Mouse (Mus musculus) forebrain, embryonic 13.5 days (tissue): Measurements from ENCODE around the gene Zbed3. TPM values are rescaled to one million over a fixed set of nuclear protein-coding genes. Genes with fewer than 3 reads are reported as not detected.

Source experiments
- ATAC-seq: fragments of 200-750 bp; cut with Nextera tagmentation; 2 replicates; pipeline ENCODE4 v1.8.0; 2017
- H3K27ac ChIP-seq: fragments of 300-500 bp; sonication (generic); 2 replicates; pipeline ENCODE4 v1.5.1; 2015; ENCODE audit warnings: inconsistent platforms, mild to moderate bottlenecking, moderate library complexity
- H3K27me3 ChIP-seq: fragments of 300-500 bp; sonication (generic); 2 replicates; pipeline ENCODE4 v1.6.1; 2015; ENCODE audit warnings: mild to moderate bottlenecking, inconsistent platforms
- H3K36me3 ChIP-seq: fragments of 300-500 bp; sonication (generic); 2 replicates; pipeline ENCODE4 v1.6.1; 2015; ENCODE audit warnings: mild to moderate bottlenecking, inconsistent platforms; ENCODE audit not compliant: poor library complexity, severe bottlenecking
- H3K4me1 ChIP-seq: fragments of 300-500 bp; sonication (generic); 2 replicates; pipeline ENCODE4 v1.6.1; 2015; ENCODE audit warnings: inconsistent platforms
- H3K4me2 ChIP-seq: fragments of 300-500 bp; sonication (generic); 2 replicates; pipeline ENCODE4 v1.6.1; 2015; ENCODE audit warnings: inconsistent platforms, mild to moderate bottlenecking, moderate library complexity
- H3K4me3 ChIP-seq: fragments of 300-500 bp; sonication (generic); 2 replicates; pipeline ENCODE4 v1.5.1; 2015; ENCODE audit warnings: mild to moderate bottlenecking, inconsistent platforms
- H3K9ac ChIP-seq: fragments of 300-500 bp; sonication (generic); 2 replicates; pipeline ENCODE4 v1.6.1; 2015; ENCODE audit warnings: mild to moderate bottlenecking, inconsistent platforms
- H3K9me3 ChIP-seq: fragments of 300-500 bp; sonication (generic); replicated peaks from 2 replicates; pipeline ENCODE4 v1.6.1; 2016; ENCODE audit warnings: inconsistent platforms
- WGBS: fragments of 180-500 bp; shearing (Covaris S2); methylation state at CpG from one replicate; pipeline ENCODE4 v1.1.7; 2015; 5-methylcytosine and 5-hydroxymethylcytosine counted together
- polyA plus RNA-seq: library from polyadenylated mRNA; unstranded; fragments of >200 nt; fragmentation: Nextera tagmentation; extraction: Ambion mirVana; gene quantifications from 2 replicates; pipeline ENCODE4 v1.2.1, GENCODE M21; 2015

Zbed3 gene
- polyA plus RNA-seq = 49.7 and 53.6 TPM in 2 replicates

DNA sequence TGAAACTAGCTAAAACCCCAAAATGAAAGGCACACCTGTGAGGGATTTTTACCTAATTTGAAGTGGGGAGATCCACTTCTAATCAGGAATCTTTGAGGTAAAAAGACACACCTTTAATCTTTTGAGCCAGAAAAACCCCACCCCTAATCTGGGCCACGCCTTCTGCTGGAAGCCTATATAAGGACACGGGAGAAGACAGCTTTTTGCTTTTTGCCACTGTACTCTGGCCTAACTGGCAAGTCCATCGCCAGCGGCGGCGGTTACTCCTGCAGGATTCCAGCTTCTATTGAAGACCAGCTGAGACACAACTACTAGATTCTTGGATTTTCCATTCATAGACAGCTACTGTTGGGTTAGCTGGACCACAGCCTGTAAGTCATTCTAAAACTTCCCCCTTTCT lies at the start of gene Zbed3:
Gene Zbed3, plus strand, starts transcription at position 213 of the 400 bp plus-strand sequence.
- Histone ChIP-seq H3K4me2 (peak within 1 kb of the TSS; percentile 82), H3K27ac (peak within 1 kb of the TSS; percentile 95), H3K4me3 (peak within 1 kb of the TSS; percentile 82), H3K4me1 (peaks cover 28% of the 10 kb centered on the region), H3K27me3 (no peaks in the 10 kb centered on the region), H3K36me3 (no peaks in the 10 kb centered on the region), H3K9ac (peak within 1 kb of the TSS; percentile 98), H3K9me3 (no peaks in the 10 kb centered on the region)
- no peak for ATAC-seq
- 91% methylated on average over 6 of the region's 6 CpGs for WGBS

DNA sequence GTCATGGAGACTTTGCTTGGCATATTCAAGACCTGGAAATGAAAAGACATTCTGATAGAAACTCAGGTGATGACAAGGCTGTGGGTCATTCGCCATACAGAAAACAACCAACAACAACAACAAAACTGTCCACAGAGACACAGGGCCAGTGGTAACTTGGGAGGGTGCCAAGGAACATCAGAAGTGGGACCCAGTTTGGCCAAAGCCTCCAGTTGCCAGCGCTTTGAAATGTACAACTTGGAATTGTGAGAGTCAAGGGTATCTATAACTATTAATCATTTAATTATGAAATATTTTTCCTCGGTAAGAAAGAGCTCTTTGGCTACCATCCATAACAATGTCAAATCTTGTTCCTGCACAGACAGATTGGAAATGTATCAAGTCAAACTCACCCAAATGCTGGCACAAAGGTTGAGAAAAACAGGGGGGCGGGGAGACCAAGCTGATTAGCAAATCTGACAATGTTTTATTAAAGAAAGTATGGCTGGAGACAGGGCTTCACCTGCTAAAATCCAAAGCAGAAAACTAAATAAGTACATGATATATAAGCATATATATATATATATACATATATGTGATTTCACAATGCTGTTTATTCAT lies 44.9 kb upstream of the Zbed3 start:
- ATAC-seq = no peak
- 88% methylated on average over 4 of the region's 4 CpGs for WGBS
- no peaks in the 10 kb centered on the region for H3K27me3 ChIP-seq
- H3K9me3 ChIP-seq = no peaks in the 10 kb centered on the region
- H3K27ac ChIP-seq = no peak overlapping the region
- no peak overlapping the region for H3K4me3 ChIP-seq
- H3K4me1 ChIP-seq = peaks cover 15% of the 10 kb centered on the region
- H3K4me2 ChIP-seq = no peak overlapping the region
- no peak overlapping the region for H3K9ac ChIP-seq
- no peaks in the 10 kb centered on the region for H3K36me3 ChIP-seq

DNA sequence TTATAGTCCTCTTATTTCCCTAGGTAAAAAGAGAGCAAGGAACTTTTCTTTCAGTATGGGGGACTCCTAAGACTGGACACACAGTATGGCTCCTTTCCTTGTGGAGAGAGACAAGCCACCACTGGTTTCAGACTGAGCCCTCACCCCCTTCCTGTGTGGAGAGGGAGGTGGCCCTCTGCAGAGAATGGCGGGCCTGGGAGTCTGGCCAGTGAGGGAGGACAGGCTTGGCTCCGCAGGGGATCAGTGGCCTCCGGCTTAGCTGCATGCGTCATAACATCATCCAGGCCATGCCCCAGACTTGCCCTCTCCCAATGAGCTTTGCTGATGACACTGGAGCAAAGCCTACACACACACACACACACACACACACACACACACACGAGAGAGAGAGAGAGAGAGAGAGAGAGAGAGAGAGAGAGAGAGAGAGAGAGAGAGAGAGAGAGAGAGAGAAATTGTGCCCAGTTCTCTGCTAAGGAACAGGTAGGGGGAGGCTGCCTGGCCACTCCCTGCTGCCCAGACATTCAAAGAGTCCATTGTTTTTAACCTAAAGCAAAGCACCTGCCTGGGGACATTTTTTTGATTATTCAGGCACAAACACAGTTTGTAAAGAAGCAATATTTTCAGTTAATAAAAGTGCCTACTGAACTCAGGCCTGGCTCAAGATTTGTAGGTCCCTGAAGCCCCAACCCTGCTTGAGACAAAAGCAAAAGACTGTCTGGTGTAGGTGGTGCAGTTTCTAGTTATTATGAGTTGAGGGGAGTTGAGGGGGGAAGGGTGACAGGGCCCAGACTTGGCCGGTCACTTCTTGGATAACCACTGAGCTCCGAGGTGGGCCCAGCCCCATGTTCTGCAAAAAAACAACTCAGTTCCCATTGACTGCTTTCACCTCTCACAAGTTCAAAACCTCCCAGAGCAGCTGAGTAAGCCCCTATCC lies 41.4 kb upstream of the Zbed3 start:
- Histone ChIP-seq H3K4me1 (peaks cover 9% of the 10 kb centered on the region), H3K4me3 (no peak overlapping the region), H3K9me3 (no peaks in the 10 kb centered on the region), H3K9ac (no peak overlapping the region), H3K36me3 (no peaks in the 10 kb centered on the region), H3K27me3 (no peaks in the 10 kb centered on the region), H3K27ac (no peak overlapping the region), H3K4me2 (no peak overlapping the region)
- ATAC-seq = no peak
- WGBS = 30% methylated on average over 6 of the region's 7 CpGs

- H3K36me3 ChIP-seq = no peaks in the 10 kb centered on the region
- H3K9ac ChIP-seq = no peak overlapping the region
- ATAC-seq = peak; percentile 87
- H3K4me2 ChIP-seq = no peak overlapping the region
- no peaks in the 10 kb centered on the region for H3K9me3 ChIP-seq
- H3K27ac ChIP-seq = no peak overlapping the region
- H3K27me3 ChIP-seq = no peaks in the 10 kb centered on the region
- H3K4me3 ChIP-seq = no peak overlapping the region
- no peaks in the 10 kb centered on the region for H3K4me1 ChIP-seq
- 6% methylated on average over 7 of the region's 7 CpGs for WGBS
Measured at GRCm38 (mm10) chr13:95286989-95287388, 36.4 kb upstream of the Zbed3 start.

DNA sequence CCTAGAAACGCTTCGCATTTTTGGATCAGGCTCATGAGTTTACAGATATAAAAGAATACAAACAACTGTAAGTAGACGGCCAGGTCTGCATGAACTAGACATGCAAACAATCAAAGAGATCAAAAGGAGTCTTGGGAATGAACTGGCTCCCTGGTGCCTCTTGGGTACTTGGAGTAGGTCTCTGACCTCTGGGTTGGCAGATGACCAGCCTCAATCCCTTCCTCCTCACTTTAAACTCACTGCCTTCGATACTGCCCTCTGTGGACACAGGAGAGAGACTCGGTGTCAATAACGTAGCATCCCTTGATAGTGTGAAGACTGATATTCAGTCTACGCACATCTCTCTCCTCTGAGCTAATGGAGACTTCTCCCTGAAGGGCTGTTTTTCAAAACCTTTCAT lies 35.4 kb upstream of the Zbed3 start:
- Histone ChIP-seq H3K9me3 (no peaks in the 10 kb centered on the region), H3K27me3 (no peaks in the 10 kb centered on the region), H3K9ac (no peak overlapping the region), H3K36me3 (no peaks in the 10 kb centered on the region), H3K4me3 (no peak overlapping the region), H3K27ac (no peak overlapping the region), H3K4me2 (no peak overlapping the region), H3K4me1 (no peaks in the 10 kb centered on the region)
- ATAC-seq = no peak
- 80% methylated on average over 7 of the region's 7 CpGs for WGBS

DNA sequence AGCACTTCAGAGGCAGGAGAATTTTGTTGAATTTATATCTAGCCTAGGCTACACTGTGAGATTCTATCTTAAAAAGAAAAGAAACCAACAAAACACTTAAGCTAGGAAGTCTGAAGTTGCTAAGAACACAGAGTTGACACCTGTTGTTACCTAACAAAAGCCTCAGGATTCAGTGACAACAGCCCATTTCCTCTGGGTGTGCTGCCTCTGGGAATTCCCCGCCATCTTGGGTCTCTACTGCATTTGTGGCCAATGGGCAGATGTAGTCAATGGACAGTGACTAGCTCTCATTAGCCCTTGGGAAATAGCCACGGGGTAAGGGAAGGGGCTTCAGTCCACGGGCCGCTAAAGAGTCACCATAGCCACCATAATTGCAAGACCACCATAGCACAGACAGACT lies 31.4 kb upstream of the Zbed3 start:
- no peaks in the 10 kb centered on the region for H3K36me3 ChIP-seq
- no peak overlapping the region for H3K9ac ChIP-seq
- H3K4me1 ChIP-seq = no peaks in the 10 kb centered on the region
- H3K27me3 ChIP-seq = no peaks in the 10 kb centered on the region
- H3K9me3 ChIP-seq = no peaks in the 10 kb centered on the region
- H3K4me2 ChIP-seq = no peak overlapping the region
- no peak for ATAC-seq
- 21% methylated on average over 4 of the region's 4 CpGs for WGBS
- H3K27ac ChIP-seq = no peak overlapping the region
- H3K4me3 ChIP-seq = no peak overlapping the region

DNA sequence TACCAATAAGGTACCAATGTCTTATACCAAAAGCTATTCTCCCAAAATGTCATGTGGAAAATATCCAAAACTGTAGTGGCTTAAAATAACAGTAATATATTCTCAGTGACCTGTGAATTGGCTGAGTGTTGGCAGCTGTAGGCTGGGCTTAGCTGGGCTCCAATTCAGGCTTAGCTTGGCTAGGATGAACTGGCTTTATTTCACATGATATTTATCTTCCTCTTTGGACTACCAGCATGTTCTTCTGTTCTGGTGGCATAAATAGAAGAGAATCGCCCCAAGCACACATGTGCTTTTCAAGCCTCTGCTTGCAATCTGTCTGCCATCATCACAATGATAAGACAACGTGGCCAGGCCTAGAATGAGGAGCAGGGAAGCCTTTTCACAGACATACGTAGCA lies 23.5 kb upstream of the Zbed3 start:
- Histone ChIP-seq H3K27ac (no peak overlapping the region), H3K4me1 (no peaks in the 10 kb centered on the region), H3K4me3 (no peak overlapping the region), H3K36me3 (no peaks in the 10 kb centered on the region), H3K9ac (no peak overlapping the region), H3K9me3 (peaks cover 2% of the 10 kb centered on the region; the same call in 1 of the 2 replicates), H3K4me2 (no peak overlapping the region), H3K27me3 (no peaks in the 10 kb centered on the region)
- WGBS = 75% methylated on average over 3 of the region's 3 CpGs
- no peak for ATAC-seq

DNA sequence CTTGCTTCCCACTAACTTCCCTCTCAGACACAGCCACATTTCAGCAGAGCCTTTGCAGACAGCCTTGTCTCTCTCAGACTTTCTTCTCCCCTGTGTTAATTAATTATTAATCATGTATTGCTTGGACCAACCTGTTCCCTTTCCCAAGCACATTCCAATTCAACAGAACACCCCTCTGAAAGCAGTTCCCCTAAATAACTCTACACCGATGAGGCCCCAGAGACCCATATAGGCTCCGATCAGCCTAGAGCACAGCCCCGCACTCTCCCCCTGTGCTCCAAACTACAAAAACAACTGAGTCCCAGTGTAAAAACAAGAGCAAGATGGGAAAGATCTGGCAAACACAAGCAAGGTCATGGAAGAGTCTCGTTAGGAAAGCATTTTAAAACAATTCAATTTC lies 16.8 kb upstream of the Zbed3 start:
- H3K36me3 ChIP-seq = no peaks in the 10 kb centered on the region
- no peak overlapping the region for H3K9ac ChIP-seq
- no peaks in the 10 kb centered on the region for H3K4me1 ChIP-seq
- H3K27ac ChIP-seq = no peak overlapping the region
- H3K4me3 ChIP-seq = no peak overlapping the region
- H3K27me3 ChIP-seq = no peaks in the 10 kb centered on the region
- no peaks in the 10 kb centered on the region for H3K9me3 ChIP-seq
- H3K4me2 ChIP-seq = no peak overlapping the region
- WGBS = 74% methylated on average over 4 of the region's 4 CpGs
- no peak for ATAC-seq

GRCm38 (mm10) chr13:95307100-95307655 lies 16.2 kb upstream of the Zbed3 start:
- Histone ChIP-seq H3K9me3 (no peaks in the 10 kb centered on the region), H3K27ac (no peak overlapping the region), H3K4me2 (no peak overlapping the region), H3K4me3 (no peak overlapping the region), H3K27me3 (no peaks in the 10 kb centered on the region), H3K4me1 (peaks cover 4% of the 10 kb centered on the region; the same call in 1 of the 2 replicates), H3K36me3 (no peaks in the 10 kb centered on the region), H3K9ac (no peak overlapping the region)
- 89% methylated on average over 8 of the region's 8 CpGs for WGBS
- ATAC-seq = no peak

GRCm38 (mm10) chr13:95312016-95312415 lies 11.4 kb upstream of the Zbed3 start:
- ATAC-seq = peak; percentile 74
- H3K36me3 ChIP-seq = no peaks in the 10 kb centered on the region
- 40% methylated on average over 6 of the region's 6 CpGs for WGBS
- H3K4me2 ChIP-seq = no peak overlapping the region
- no peaks in the 10 kb centered on the region for H3K9me3 ChIP-seq
- no peaks in the 10 kb centered on the region for H3K27me3 ChIP-seq
- H3K9ac ChIP-seq = no peak overlapping the region
- H3K27ac ChIP-seq = no peak overlapping the region
- peaks cover 5% of the 10 kb centered on the region; the same call in 1 of the 2 replicates for H3K4me1 ChIP-seq
- H3K4me3 ChIP-seq = no peak overlapping the region

GRCm38 (mm10) chr13:95319153-95319552 lies 4.3 kb upstream of the Zbed3 start:
- H3K4me3 ChIP-seq = no peak overlapping the region
- H3K4me2 ChIP-seq = no peak overlapping the region
- H3K27me3 ChIP-seq = no peaks in the 10 kb centered on the region
- H3K4me1 ChIP-seq = 0 out of 2 replicates have a peak, but pooled peaks cover 4% of the 10 kb centered on the region
- H3K9me3 ChIP-seq = no peaks in the 10 kb centered on the region
- no peaks in the 10 kb centered on the region for H3K36me3 ChIP-seq
- H3K9ac ChIP-seq = no peak overlapping the region
- WGBS = 73% methylated on average over 6 of the region's 6 CpGs
- no peak overlapping the region for H3K27ac ChIP-seq
- ATAC-seq = peak; percentile 67

- Histone ChIP-seq H3K27me3 (no peaks in the 10 kb centered on the region), H3K4me2 (no peak overlapping the region), H3K27ac (no peak overlapping the region), H3K9me3 (no peaks in the 10 kb centered on the region), H3K9ac (no peak overlapping the region), H3K4me1 (0 out of 2 replicates have a peak, but pooled peaks cover 4% of the 10 kb centered on the region), H3K4me3 (no peak overlapping the region), H3K36me3 (no peaks in the 10 kb centered on the region)
- ATAC-seq = no peak
- 64% methylated on average over 4 of the region's 4 CpGs for WGBS
Measured at GRCm38 (mm10) chr13:95320451-95320850, 3.0 kb upstream of the Zbed3 start.
